Mouse (Mus musculus) testis, postnatal 14 days (tissue): ENCODE results near the gene Tom1l2.

ENCODE experiments used
- DNase-seq: peaks from one replicate; pipeline ENCODE4 v3.0.0; 2021; ENCODE audit warnings: low spot score

The Tom1l2 gene

DNA sequence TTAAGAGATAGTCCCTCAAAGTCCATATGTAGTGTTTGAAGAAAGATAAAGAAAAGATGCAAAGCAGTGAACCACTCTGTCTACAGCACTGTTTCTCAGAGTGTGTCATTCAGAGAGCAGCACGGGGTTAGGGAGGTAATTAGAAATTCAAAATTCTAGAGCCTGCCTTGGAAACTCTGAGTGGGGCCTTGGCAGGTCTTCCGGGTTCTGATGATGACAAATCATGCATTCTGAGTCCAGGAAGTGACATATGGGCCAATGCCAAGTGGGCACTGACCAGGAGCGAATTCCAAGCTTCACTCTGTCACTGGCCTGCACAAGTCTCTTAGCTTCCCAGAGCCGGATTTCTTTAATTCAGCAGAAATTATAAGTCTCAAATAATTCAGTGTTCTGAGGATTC is 6.2 kb downstream of the Tom1l2 start:
- no peak for DNase-seq

DNA sequence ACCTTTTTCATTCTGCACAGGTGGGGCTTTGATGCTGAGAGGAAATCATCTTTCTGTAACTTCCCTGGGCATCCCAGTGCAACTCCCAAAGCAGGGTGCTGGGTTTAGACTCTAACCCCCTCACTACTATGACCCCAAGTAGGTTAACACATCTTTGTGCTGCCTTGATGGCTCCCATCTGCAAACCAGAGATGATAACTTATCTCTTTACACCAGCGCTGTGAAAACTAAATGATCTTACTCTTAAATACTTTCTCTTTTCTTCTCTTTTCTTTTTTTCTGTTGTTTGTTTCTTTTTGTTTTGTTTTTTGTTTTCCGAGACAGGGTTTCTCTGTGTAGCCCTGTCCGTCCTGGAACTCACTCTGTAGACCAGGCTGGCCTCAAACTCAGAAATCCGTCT is 6.8 kb downstream of the Tom1l2 start:
- DNase-seq: no peak

DNA sequence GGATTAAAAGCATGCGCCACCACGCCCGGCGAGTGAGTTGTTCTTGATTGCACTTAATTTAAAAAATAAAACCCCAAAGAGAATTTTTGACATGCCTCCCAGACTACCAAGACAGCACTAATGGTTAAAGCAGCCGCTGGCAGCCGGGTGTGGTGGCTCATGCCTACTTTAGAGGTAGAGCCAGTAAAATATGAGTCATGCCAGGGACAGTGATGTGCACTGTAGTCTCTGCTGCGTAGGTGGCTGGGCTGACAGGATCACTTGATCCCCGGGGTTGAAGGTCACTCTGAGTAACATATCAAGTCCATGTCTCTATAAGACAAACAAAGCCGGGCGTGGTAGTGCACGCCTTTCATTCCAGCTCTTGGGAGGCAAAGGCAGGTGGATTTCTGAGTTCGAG is 13.3 kb downstream of the Tom1l2 start:
- DNase-seq: no peak

DNA sequence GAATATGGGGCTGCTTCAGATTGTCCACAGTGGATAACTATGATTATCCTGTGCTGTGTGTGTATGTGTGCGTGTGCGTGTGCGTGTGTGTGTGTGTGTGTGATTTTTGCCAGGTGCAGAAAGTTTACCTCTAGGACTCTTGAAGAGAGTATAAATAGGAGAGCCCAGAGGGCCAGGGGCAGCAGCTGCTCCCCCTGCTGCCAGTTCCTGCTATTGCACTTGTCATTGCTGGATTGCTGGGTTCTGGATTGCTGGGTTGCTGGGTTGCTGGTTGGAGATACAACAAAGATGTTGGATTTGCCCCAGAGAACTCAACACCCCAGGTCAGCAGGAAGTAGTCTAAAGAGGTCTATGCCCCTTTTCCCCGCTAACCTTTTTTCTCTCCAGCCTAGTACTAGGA is 14.4 kb downstream of the Tom1l2 start:
- DNase-seq: no peak

DNA sequence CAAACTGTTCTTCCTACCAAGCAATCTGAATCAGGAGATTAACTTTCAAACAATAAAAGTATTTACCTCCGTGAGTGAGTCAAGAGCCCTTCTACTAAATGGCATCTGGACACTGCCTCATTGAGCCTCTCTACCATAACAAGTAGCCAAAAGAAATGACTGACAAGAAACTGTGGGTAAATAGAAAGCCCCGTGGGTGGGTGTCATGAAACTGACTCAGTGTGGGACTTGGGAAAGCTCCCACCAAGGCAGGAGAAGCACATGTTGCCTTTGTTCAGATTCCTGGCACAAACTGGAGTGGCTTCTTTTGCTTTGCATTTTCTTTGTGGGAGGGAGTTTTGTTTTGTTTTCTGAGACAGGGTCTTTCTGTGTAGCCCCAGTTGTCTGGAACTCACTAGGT is 16.9 kb downstream of the Tom1l2 start:
- DNase-seq: no peak

DNA sequence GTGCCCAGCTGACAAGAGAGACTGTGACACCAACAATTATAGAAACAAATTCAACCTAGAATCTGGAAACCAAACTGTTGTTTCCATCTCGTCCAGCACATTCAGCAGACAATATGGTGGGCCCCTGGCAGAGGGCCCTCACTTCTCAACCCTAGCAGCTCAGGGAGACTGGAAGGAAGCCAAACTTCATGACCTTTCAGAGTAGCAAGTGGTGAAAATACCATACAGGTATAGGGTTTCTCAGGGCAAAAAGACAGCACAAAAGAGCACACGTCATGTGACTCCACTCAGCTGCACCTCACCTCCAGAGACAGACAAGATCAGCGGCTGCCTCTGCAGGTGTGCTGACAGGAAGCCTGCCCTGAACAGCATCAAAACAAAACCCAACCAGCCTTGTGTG is 18.6 kb downstream of the Tom1l2 start:
- no peak for DNase-seq

DNA sequence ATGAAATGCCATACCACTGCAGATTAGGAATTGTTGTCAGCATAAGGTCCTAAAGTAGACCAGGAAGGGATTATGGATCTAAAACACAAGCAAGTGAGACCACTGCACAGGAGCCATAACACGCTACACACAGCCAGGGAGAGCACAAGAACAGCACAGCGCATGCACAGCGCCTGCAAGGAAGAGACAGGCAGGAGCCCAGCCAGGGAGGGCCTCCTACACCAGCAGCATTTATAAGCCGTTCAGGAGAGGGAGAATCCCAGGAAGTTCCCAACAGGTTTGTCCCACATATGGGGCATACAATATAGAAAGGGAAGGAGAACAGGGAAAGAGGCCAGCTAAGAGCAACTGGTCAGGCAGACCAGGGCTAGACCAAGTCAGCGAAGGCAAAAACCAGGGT is 19.2 kb downstream of the Tom1l2 start:
- no peak for DNase-seq

DNA sequence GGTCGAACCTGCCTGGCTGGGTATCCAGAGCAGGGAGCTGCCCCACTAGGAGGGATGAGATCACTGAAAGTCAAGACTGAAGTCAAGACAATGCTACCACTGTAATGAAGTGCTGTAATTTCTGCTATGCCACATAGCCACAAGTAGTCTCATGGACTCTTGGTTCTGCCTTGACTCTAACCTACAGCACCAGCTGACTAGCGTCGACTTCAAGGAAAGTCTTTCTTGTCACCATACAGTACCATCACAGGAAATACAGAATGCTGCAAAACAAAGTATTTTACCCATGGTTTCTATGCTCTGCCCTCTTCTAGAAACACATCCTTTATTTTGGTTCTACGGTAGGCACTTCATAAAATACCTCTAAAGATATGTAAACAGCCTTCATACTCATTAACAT is 22.2 kb downstream of the Tom1l2 start:
- no peak for DNase-seq

DNA sequence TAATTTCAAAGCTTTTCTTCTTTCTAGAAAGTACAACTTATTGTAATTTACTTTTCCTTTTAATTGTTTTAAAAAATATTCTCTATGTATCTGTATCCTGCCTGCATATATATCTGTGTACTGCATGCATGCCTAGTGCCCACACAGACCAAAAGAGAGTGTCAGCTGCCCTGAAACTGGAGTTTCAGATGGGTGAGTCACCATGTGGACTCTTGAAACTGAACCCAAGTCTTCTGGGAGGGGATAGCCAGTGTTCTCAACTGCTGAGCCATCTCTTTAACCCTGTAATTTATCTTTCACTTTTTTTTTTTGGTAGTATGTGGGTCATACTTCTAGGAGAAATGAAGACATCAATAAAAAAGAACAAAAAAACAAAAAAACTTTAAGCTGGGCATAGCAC is 29.0 kb downstream of the Tom1l2 start:
- DNase-seq: no peak

DNA sequence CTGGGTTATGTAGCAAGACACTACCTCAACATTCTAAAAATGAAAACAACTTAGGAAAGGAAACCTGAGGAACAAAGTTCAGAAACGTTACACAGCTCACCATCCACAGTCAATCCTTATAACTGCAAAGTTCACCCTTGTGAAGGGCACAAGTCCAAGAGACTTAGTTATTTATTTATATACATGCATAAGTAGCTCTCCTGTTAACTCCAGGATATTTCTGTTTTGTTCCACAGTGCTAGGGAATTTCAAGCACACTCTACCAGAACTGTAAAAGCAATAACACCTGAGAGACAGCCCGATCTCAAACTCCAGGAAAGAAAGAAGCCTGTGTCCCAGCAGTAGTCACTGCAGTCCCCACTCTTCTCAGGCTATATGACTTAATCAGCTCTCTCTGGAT is 31.3 kb downstream of the Tom1l2 start:
- no peak for DNase-seq

DNA sequence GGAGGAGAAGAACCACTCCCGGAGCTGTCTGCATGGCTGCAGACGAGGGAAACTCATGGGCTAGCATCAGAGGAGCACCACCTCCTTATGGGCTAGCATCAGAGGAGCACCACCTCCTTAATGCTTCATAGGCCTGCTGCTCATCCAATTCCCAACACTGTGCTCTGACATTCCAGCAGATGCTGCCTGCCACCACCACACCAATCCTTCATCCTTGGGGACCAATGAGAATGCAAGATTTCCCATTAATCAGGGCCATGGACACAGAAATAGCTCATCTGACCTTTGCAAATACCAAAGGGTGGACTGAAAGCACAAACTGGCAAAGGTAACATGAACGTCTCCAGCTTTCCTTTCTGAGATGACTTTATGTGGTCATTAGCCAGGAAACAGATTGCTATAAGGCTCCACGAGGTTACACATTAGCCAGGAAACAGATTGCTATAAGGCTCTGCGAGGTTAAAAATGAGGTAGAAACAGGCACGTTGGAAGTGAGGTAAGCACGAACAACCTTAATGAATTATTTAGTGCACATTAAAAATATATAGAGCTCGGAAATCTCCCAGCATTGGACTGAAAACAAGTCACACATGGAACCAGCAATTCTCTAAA is 32.2 kb downstream of the Tom1l2 start:
- no peak for DNase-seq

DNA sequence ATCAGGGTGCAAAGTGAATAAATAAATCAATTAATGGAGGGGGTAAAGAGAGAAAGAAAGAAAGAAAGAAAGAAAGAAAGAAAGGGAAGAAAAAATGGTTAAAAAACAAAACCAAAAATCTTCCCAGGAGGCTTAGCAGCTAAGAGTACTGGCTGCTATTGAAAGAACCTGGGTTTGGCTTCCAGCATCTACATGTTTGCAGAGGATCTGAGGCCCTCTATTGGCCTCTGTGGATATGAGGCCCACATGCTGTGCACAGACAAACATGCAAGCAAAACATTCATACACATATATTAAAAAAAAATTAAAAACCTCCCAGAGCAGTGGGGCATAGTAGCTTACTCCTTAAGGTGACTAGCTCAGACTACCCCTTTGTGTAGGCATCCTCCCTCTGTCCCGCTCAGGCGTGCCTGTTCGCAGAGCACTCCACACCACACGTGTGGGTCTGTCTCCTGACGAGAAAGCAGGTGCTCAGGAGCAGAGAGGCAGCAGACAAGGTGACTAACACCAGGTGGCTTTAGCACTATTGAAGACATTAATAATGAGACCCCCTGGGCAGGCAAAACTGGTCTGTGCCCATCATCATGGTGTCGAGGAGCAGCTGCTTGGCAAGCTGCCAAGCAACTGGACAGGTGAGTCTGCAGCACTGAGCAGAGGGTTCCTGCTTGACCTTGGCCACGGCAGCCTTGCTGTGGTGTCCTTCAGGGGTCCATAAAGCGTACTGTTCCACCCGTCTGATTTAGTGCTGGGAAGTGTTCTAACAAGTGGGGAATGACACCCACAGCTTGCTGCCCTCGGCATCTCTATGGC is 33.2 kb downstream of the Tom1l2 start:
- no peak for DNase-seq

DNA sequence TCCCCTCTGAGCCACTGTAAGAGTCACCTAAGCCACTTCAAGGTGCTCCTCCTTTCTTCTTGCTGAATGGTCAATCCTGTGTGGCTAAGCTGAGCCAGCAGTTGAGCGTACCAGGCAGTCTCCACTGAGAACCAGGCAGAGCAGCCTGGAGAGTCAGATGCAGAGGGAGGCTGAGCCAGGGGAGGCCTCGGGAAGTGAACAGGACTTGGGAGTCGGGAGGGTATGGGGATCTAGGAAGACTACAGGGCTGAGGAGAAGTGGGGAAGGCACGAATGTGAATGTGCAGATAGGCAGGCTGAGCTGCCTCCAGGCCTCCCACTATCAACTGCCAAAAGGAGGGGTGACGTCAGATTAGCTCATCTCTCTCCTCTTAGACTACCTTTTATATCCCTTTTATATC is 34.0 kb downstream of the Tom1l2 start:
- DNase-seq: no peak

DNA sequence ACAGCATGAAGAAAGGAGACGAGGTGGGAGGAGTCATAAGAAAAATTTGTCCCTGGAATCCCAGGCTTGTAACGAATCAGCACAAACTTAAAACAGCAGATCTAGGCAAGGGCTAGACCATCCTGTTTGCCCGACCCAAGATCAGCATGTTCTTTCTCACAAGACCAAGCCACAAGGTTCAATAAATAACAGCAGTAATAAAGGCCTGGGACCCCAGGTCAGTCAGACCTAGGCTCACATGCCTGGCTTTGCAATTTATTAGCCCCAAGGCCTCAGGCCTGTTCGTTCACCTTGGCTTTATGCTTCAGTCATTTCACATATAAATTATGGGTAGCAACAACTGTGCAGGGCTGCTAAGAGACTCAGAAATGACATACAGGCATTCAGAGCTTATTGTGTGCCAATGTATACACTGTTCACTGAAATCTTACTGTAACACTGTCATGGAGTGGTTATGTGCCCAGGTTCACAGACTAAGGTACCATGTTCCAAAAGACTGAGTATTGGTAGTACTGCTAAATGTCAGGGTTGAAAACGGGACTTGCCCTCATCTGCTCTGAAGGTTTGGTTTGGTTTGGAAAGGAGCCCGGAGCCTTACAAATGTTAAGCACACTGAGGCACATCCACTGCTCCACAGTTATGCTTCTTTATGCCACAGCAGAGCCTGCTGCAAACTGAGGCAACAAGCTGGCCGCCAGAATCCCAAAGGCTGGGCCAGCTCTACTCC is 35.2 kb downstream of the Tom1l2 start:
- no peak for DNase-seq

DNA sequence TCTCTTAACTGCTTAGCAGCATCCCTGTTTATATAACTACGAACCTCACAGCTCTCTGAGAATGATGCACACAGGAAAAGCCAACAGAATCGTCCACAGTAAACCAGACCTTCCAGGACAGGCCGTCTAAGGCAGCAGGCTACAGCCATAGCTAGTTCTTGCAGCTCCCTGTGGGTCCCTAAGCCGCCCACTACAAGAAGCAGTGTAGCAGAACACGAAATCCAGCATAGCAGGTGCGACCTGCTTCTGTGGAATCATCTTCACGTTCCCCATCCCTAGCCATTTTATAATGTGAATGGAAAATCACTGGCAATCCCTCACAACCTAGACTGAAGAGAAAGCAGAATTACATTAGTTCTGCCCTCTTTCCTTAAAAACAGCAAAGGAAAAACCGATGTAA is 35.8 kb downstream of the Tom1l2 start:
- DNase-seq: no peak

DNA sequence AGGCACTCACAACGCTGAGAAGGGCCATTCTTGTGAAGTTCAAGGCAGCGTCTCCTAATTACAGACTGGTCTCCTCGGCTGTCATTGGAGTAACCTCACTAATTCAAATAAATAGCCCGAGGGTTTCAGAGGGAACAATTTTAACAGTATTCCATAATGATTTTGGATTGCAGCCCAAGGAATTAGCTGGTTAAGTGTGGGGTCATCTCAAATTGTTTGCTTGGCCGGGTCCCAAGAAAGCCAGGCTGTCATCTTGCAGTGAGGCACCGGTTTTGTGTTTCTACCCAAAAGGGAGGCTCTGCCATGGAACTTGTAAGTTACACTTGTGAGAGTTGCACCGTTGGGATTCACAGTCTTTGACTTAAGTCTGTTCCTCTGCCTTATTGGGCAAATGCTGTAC is 36.5 kb downstream of the Tom1l2 start:
- DNase-seq: no peak

DNA sequence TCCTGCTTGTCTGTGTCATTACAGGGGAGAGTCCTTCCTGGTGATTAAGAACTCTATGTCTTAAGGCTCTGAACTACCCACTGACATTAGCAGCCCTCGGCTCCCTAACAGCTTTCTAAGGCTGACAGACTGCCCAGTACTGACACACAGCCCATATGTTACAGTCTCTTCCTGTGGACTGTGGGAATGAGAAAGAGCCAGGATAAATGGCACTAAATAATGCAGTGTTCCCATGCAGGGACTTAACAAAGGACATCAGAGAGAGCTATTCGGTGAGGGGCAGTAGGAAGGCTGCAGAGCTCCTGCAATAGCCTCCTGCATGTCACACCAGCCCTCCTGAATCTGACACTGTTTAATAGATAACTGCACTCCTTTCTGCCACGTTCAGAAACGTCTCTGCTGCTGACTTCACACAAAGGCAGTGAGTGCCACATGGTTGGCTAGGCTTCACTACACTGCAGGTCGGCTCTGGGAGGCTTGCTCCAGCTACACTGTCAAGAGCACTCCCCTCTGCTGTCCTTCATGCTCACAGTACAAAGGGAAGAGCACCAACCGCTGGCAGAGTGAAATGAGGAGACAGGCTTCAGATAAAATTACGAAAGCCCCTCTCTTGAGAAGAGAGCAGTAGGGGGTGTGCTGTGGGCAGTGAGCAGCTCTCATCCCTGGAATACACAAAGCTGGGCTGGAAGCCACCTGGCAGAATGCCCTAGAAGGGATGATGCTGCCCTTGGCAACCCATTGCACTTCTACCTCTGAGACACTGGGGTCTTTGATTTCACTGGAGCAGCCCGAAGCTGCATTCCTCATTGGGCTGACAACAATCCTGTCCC is 41.5 kb downstream of the Tom1l2 start:
- DNase-seq: peak; percentile 62

DNA sequence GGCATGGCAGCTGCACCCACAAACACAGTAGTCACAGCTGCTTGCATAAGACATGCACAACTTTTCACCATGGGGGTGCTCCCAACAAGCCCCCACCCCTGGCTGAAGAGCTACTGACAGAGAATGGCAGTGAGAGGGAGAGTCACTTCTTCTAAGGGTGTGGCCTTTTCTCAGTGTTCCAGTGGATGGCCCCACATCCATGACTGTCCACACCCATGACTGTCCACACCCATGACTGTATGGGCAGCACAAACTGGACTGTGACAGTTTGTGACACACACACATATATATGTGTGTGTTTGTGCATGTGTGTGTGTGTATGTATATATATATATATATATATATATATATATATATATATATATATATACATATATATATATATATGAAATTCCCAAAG is 42.8 kb downstream of the Tom1l2 start:
- DNase-seq: no peak

DNA sequence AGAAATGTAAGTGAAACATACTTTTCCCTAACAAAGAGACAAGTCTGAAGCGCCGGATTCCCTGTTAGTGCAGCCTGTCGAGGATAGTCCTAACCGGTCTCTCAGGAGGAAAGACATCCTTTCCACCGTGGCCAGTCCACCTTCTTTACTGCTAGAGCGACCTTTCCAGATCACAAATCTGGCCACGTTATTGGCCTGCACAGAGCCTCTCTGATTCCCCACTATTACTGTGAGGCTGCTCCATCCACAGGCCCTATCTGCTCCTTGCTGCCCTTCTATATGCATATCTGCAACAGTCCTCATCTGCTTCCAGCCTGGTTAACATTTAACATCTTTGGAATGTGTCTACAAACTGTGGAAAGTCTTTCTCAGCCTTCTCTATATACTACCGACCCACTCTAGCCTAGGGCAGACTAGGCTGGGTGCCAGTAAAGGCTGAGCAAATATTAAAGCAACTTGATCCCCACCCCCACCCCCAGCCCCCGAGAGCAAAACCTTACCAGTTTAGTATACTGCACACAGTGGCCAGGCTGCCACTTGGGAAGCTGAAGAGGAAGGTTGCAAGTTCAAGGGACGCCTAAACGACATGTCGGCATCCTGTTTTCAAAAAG is 44.1 kb downstream of the Tom1l2 start:
- DNase-seq: no peak

DNA sequence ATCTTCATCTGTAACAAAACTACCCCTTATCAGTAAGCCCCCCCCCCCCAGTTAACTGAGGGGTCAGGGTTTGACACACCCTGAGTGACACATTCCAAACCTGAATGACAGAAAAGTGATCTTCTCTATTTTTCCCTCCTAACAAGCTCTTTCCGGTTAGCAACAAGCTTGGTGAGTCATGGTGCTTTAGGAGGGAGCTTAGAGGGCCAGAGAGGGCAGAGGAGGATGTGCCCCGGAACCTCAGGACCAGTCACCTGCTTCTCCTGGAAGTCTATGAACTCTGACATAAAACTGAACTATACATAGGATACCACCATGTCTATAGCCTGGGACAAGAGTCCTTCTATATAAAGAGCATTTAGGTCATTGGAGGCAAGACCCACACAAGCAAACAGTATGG is 44.6 kb downstream of the Tom1l2 start:
- DNase-seq: no peak

DNA sequence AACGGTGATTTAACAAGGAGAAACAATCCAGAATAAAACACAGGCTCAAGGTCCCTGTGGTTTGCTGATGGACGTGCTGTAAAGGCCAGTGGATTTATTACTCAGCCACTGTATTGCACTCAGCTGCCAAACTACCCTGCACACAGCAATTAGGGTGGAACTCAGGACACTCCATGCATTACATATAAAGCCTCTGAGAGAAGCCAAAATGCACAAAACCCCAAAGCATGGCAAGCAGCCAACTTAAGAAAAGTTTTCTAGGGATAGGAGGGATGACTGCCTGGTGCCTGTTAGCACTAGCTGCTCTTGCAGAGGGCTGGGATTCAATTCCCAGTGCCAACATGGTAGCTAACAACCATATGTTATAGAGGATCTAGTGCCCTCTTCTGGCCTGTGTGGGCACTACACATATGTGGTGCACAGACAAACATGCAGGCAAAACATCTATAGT is 45.3 kb downstream of the Tom1l2 start:
- DNase-seq: no peak

DNA sequence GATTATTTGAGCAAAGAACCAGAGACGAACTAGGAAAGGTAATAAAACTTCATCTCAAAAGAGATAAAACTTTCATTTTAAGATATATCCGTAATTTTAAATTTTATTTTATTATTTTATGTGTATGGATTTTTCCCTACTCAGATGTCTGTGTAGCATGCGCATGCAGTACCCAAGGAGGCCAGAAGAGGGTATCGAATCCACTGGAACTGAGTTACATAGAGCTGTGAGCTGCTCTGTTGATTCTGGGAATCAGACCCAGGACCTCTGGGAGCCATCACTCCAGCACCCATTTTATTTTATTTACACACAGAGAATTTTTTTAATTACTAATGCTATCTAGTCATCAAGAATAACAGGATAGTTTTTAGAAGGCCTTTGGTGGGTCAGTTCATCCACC is 45.9 kb downstream of the Tom1l2 start:
- DNase-seq: no peak
